Mouse (Mus musculus) liver, embryonic 13.5 days (tissue): ENCODE data around the gene Dock1. TPM values are rescaled to one million over a fixed set of nuclear protein-coding genes. Genes with fewer than 3 reads are reported as not detected.

Experiments used
- ATAC-seq: fragments of 200-750 bp; cut with Nextera tagmentation; 2 replicates; pipeline ENCODE4 v1.8.0; 2017; ENCODE audit warnings: low read depth, mild to moderate bottlenecking, moderate number of reproducible peaks, moderate library complexity
- DNase-seq: peaks from one replicate; pipeline ENCODE4 v3.0.0; 2022
- H3K27ac ChIP-seq: fragments of 300-500 bp; sonication (generic); 2 replicates; pipeline ENCODE4 v1.5.1; 2015; ENCODE audit warnings: moderate library complexity, mild to moderate bottlenecking, inconsistent platforms
- H3K27me3 ChIP-seq: fragments of 300-500 bp; sonication (generic); 2 replicates; pipeline ENCODE4 v1.6.1; 2015; ENCODE audit warnings: mild to moderate bottlenecking, inconsistent platforms
- H3K36me3 ChIP-seq: fragments of 300-500 bp; sonication (generic); 2 replicates; pipeline ENCODE4 v1.6.1; 2015; ENCODE audit warnings: mild to moderate bottlenecking, inconsistent platforms
- H3K4me1 ChIP-seq: fragments of 300-500 bp; sonication (generic); replicated peaks from 2 replicates; pipeline ENCODE4 v1.6.1; 2015; ENCODE audit warnings: inconsistent platforms
- H3K4me2 ChIP-seq: fragments of 300-500 bp; sonication (generic); 2 replicates; pipeline ENCODE4 v1.6.1; 2015; ENCODE audit warnings: inconsistent platforms, mild to moderate bottlenecking, moderate library complexity
- H3K4me3 ChIP-seq: fragments of 300-500 bp; sonication (generic); replicated peaks from 2 replicates; pipeline ENCODE4 v1.5.1; 2015; ENCODE audit warnings: mild to moderate bottlenecking, inconsistent platforms
- H3K9ac ChIP-seq: fragments of 300-500 bp; sonication (generic); 2 replicates; pipeline ENCODE4 v1.6.1; 2015; ENCODE audit warnings: mild to moderate bottlenecking, inconsistent platforms
- H3K9me3 ChIP-seq: fragments of 300-500 bp; sonication (generic); replicated peaks from 2 replicates; pipeline ENCODE4 v1.6.1; 2016; ENCODE audit warnings: inconsistent platforms
- WGBS: fragments of 180-500 bp; shearing (Covaris S2); methylation state at CpG from one replicate; pipeline ENCODE4 v1.1.7; 2015; ENCODE audit not compliant: insufficient replicate concordance; 5-methylcytosine and 5-hydroxymethylcytosine counted together
- polyA plus RNA-seq: library from polyadenylated mRNA; unstranded; fragments of >200 nt; fragmentation: Nextera tagmentation; extraction: Ambion mirVana; gene quantifications from 2 replicates; pipeline ENCODE4 v1.2.1, GENCODE M21; 2015

Gene Dock1
- polyA plus RNA-seq, 1 experiment from 2014 or later = 2.6 TPM

DNA sequence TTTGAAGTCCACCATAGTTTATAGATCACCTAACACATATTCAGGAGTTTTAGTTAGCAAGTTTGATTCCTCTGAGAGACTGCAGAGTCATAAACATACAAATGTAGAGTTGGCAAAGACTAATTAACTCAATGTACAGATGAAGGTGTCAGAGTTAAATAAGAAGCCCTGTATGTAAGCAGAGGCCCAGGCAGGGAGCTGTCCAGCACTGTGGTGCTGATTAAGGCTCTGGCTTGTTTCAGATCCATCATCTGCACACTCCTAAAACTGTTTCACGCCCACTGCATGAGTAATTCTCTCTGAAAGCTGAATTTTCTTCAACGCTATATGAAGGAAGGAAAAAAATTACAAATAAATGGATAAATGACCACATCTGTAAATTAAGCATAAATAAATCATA, 193.7 kb downstream of the Dock1 start:
- WGBS = 67% methylated on average over 2 of the region's 2 CpGs
- DNase-seq = peak; percentile 2
- H3K27me3 ChIP-seq = no peaks in the 10 kb centered on the region
- no peak for ATAC-seq
- H3K36me3 ChIP-seq = no peaks in the 10 kb centered on the region
- no peaks in the 10 kb centered on the region for H3K4me1 ChIP-seq
- H3K27ac ChIP-seq = no peak overlapping the region
- no peak overlapping the region for H3K4me2 ChIP-seq
- no peak overlapping the region for H3K4me3 ChIP-seq
- H3K9me3 ChIP-seq = no peaks in the 10 kb centered on the region
- H3K9ac ChIP-seq = no peak overlapping the region

DNA sequence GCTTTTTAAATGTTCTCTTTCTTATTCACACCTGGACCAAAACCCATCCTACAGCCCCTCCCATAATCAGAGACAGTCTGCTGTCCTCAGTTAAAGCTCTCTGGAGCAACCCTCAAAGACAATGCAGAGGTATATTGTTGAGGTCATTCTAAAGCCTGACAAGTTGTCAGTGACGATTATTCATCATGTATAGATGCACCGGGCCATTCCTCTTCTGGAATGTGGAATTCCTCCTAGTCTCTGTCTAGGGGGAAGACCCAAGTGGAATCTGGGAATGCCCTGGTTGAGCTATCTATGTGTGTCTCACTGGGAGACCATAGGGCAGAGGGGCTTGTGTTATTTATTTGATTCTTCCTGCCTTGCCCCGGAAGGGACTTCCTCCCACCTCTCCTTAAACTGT, 202.1 kb downstream of the Dock1 start:
- no peaks in the 10 kb centered on the region for H3K4me1 ChIP-seq
- no peak overlapping the region for H3K9ac ChIP-seq
- no peak overlapping the region for H3K27ac ChIP-seq
- H3K4me2 ChIP-seq = no peak overlapping the region
- H3K4me3 ChIP-seq = no peak overlapping the region
- no peaks in the 10 kb centered on the region for H3K9me3 ChIP-seq
- no peaks in the 10 kb centered on the region for H3K27me3 ChIP-seq
- 56% methylated on average over 3 of the region's 3 CpGs for WGBS
- H3K36me3 ChIP-seq = no peaks in the 10 kb centered on the region
- ATAC-seq (no peak), DNase-seq (no peak)

DNA sequence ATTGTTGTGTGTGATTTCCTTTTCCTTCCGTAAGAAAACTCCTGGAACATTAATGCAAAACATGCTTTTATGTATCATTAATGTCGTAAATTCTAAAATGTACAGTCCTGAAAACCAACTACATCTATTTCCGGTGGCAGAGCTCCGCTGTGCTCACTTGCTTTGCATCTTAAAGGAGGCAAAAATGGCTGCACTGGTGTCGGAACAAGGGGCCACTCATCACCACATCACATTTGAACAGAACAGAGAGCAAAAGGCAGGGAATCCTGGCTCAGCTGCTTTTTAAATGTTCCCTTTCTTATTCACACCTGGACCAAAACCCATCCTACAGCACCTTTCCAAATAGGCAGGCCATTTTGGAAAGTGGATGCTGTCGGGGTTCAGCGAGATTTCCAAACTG, 202.5 kb downstream of the Dock1 start:
- no peaks in the 10 kb centered on the region for H3K27me3 ChIP-seq
- ATAC-seq = no peak
- 67% methylated on average over 7 of the region's 7 CpGs for WGBS
- H3K4me3 ChIP-seq = no peak overlapping the region
- no peak for DNase-seq
- H3K4me1 ChIP-seq = no peaks in the 10 kb centered on the region
- H3K27ac ChIP-seq = no peak overlapping the region
- no peaks in the 10 kb centered on the region for H3K36me3 ChIP-seq
- H3K4me2 ChIP-seq = no peak overlapping the region
- H3K9ac ChIP-seq = no peak overlapping the region
- no peaks in the 10 kb centered on the region for H3K9me3 ChIP-seq

DNA sequence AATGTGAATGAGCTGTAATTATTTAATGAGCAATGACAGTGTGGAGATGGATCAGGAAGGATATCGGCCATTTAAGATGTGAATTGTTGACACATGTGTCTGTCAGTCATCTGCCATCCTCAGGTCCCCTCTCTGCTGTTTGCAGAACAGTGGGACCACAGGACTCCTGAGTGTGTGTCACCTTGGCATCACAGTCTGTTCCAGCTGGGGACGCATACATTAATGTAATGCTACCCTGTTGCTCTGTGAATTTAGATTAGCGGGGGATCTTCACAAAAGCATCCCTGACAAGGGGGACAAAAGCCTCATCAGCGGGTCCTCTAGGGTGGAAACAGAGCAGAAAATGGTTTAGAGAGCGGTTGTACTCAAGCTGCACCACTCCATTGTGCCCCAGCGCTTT, 208.5 kb downstream of the Dock1 start:
- Histone ChIP-seq H3K9ac (no peak overlapping the region), H3K27me3 (no peaks in the 10 kb centered on the region), H3K36me3 (no peaks in the 10 kb centered on the region), H3K4me1 (no peaks in the 10 kb centered on the region), H3K4me3 (no peak overlapping the region), H3K27ac (no peak overlapping the region), H3K9me3 (no peaks in the 10 kb centered on the region), H3K4me2 (no peak overlapping the region)
- WGBS = 74% methylated on average over 6 of the region's 6 CpGs
- no peak for DNase-seq
- no peak for ATAC-seq

DNA sequence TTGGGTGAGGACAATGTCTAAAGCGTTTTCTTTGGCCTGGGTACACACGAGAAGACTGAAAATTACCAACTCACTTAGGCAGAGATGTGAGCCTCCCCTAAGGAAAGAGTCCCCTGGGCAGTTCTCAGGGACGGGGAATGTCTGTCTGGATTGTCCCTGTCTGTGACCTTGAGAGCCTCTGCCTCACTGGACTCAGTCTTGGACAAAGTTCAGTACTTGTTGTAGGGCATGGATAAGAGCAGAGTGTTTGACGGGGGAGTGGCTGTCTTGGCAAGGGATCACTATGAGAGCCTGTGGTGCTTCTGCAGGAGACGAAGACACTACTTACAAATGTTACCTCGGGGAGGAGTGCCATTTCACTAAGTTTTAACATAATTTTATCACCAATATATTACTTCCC, 210.0 kb downstream of the Dock1 start:
- 60% methylated on average over 6 of the region's 6 CpGs for WGBS

DNA sequence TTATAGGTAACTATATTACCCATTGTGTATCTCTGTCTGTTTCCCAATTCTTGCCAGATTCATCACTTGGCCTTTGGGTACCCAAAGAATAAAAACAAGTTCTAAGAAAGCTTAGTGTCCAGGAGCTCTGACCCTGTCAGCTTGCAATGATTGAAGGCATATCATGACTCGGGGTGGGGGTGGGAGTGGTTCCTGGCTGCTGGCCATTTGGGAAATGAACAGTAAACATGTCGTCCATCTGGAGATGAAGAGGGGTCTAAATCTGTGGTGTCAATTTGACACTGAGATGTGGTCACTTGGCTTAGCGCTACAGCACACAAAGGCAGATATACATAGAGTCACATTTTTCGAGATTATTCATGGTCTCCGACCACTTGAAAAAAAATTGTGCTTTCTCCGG, 213.1 kb downstream of the Dock1 start:
- Histone ChIP-seq H3K4me3 (no peak overlapping the region), H3K27ac (no peak overlapping the region), H3K27me3 (no peaks in the 10 kb centered on the region), H3K9ac (no peak overlapping the region), H3K36me3 (no peaks in the 10 kb centered on the region), H3K9me3 (no peaks in the 10 kb centered on the region), H3K4me2 (no peak overlapping the region), H3K4me1 (no peaks in the 10 kb centered on the region)
- 65% methylated on average over 6 of the region's 6 CpGs for WGBS
- no peak for ATAC-seq
- DNase-seq = no peak

More for the DNA sequence above, 210.0 kb downstream of the Dock1 start:
- Histone ChIP-seq H3K27ac (no peak overlapping the region), H3K9me3 (no peaks in the 10 kb centered on the region), H3K4me1 (no peaks in the 10 kb centered on the region), H3K4me2 (no peak overlapping the region), H3K27me3 (no peaks in the 10 kb centered on the region), H3K4me3 (no peak overlapping the region), H3K36me3 (no peaks in the 10 kb centered on the region), H3K9ac (no peak overlapping the region)
- ATAC-seq (no peak), DNase-seq (no peak)

DNA sequence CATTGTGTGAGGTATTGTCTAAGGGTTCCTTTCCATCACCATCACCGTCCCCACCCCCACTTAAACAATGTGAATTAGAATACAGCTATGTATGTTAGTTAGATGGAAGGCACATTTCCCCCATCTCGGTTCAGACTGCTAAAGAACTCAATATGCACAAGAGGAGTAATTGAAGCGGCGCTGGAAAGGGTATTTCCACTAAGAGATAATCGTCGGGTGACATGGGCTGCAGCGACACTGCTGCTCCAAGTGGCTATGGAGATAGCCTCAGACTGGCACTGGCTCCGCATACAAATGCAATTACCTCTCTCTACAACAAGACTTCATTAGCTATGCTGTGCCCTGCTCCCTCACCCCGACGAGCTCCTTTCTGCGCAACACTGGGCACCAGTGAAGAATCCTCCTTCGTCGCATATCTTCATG, 222.0 kb downstream of the Dock1 start:
- DNase-seq (no peak), ATAC-seq (no peak)
- H3K4me2 ChIP-seq = no peak overlapping the region
- WGBS = 81% methylated on average over 13 of the region's 13 CpGs
- H3K27ac ChIP-seq = no peak overlapping the region
- H3K4me1 ChIP-seq = no peaks in the 10 kb centered on the region
- no peak overlapping the region for H3K4me3 ChIP-seq
- H3K27me3 ChIP-seq = no peaks in the 10 kb centered on the region
- no peaks in the 10 kb centered on the region for H3K9me3 ChIP-seq
- no peak overlapping the region for H3K9ac ChIP-seq
- H3K36me3 ChIP-seq = no peaks in the 10 kb centered on the region

DNA sequence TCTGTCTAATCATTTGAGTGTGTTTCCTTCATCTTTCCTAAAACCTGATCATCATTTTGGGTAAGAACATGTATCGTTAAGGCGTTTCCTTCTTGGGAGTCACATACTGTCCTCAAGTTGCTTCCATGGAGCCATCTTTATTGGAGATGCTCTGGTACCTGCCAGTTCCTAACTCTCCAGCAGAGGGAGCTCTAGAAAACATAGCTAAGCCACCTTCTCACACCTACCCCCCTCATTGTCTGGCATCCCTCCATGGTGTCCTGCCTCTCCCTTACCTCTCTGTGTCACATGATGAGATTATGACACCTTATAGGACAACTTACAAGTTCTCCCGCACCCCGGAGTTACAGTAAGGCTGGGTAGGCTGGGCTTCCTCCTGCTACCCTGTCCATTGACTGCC, 222.5 kb downstream of the Dock1 start:
- no peak overlapping the region for H3K4me3 ChIP-seq
- no peaks in the 10 kb centered on the region for H3K4me1 ChIP-seq
- H3K36me3 ChIP-seq = no peaks in the 10 kb centered on the region
- no peaks in the 10 kb centered on the region for H3K27me3 ChIP-seq
- H3K27ac ChIP-seq = no peak overlapping the region
- H3K9ac ChIP-seq = no peak overlapping the region
- 80% methylated on average over 4 of the region's 4 CpGs for WGBS
- no peak for ATAC-seq
- no peaks in the 10 kb centered on the region for H3K9me3 ChIP-seq
- no peak overlapping the region for H3K4me2 ChIP-seq
- no peak for DNase-seq

DNA sequence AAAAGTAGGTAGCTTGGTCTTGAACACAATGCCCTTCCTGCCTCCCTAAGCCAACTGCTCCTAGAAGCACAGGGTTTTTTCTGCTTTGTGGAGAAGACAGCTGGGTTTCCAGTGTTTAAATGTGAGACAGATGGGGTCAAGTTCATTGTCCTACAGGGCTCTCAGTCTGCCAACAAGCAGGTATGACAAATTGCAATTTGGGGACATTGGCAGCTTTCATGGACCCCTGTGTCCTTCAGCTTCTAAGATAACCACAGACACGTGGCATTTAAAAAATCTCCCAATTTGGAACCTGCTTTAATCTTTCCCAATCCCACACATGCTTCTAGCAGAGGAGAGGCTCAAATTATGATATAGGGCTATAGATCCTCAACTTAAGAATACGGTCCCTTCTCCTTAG, 224.2 kb downstream of the Dock1 start:
- no peaks in the 10 kb centered on the region for H3K36me3 ChIP-seq
- ATAC-seq (no peak), DNase-seq (no peak)
- no peak overlapping the region for H3K27ac ChIP-seq
- no peak overlapping the region for H3K4me3 ChIP-seq
- no peak overlapping the region for H3K9ac ChIP-seq
- no peaks in the 10 kb centered on the region for H3K27me3 ChIP-seq
- H3K9me3 ChIP-seq = no peaks in the 10 kb centered on the region
- H3K4me1 ChIP-seq = no peaks in the 10 kb centered on the region
- WGBS = 50% methylated on average over 2 of the region's 2 CpGs
- H3K4me2 ChIP-seq = no peak overlapping the region

DNA sequence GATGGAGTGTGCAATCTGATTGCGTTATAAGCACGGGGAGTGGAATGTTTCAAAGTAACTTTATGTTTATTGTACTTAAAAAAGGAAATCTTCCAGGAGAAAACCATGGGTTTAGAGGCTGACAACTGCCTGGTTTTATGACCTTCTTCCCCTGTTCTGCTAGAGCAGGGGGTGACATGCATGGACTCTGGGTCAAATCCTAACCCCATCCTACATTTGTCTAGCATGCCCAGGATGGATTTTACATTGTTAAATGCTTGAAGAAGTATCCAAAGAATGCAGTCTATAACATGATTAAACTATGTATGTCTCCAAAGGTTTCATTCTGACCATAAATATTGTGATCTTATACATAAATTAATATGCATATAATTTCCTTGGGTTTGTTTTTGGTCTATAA, 229.0 kb downstream of the Dock1 start:
- Histone ChIP-seq H3K4me2 (no peak overlapping the region), H3K27ac (no peak overlapping the region), H3K4me3 (no peak overlapping the region), H3K36me3 (no peaks in the 10 kb centered on the region), H3K4me1 (no peaks in the 10 kb centered on the region), H3K9ac (no peak overlapping the region), H3K9me3 (no peaks in the 10 kb centered on the region), H3K27me3 (no peaks in the 10 kb centered on the region)
- 71% methylated on average over 2 of the region's 2 CpGs for WGBS
- no peak for DNase-seq
- no peak for ATAC-seq

DNA sequence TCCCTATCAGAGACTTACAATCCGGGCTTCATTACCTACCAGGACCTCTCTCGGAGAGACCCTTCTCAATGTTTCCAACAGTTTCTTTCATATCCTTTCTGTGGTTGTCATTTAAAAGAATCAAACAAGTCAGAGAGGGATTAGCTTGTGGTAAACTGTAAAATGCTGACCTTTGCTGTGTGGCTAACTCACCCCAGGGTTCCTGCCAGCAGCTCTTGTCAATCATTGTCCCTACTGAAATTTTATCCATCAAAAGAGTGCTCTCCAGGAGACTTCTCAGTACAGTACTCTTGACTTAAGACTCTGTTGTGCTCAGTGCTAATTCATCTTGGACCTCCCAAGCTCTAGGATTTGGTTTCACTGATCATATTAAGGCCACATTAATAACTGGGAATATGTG, 231.5 kb downstream of the Dock1 start:
- Histone ChIP-seq H3K27ac (no peak overlapping the region), H3K36me3 (no peaks in the 10 kb centered on the region), H3K9me3 (no peaks in the 10 kb centered on the region), H3K4me1 (no peaks in the 10 kb centered on the region), H3K4me3 (no peak overlapping the region), H3K4me2 (no peak overlapping the region), H3K27me3 (no peaks in the 10 kb centered on the region), H3K9ac (no peak overlapping the region)
- DNase-seq (no peak), ATAC-seq (no peak)
- WGBS = 64% methylated on average over 2 of the region's 2 CpGs

DNA sequence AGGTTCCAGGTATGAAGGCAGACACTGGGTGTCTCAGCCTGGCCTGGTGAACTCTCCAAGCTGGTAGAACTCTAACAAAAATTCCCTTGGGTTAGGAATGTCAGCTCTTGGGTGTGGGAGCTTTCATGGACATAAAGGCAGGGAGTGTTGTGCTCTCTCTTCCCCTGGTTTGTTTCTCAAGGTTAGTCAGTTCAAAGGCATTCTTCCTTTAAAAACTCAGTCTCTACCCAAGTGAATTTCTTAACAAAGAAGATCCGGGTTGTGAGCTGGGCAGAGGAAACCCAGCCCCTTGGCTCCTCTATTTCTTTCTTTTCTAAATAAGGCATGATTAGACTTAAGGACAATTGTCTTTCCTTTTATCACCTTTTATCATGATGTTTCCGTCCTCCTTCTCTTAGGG, 261.4 kb downstream of the Dock1 start:
- H3K36me3 ChIP-seq = no peaks in the 10 kb centered on the region
- H3K4me1 ChIP-seq = no peaks in the 10 kb centered on the region
- peaks cover 16% of the 10 kb centered on the region for H3K27me3 ChIP-seq
- H3K27ac ChIP-seq = no peak overlapping the region
- H3K4me3 ChIP-seq = no peak overlapping the region
- no peak overlapping the region for H3K4me2 ChIP-seq
- WGBS = 54% methylated on average over 2 of the region's 2 CpGs
- no peak for DNase-seq
- H3K9me3 ChIP-seq = no peaks in the 10 kb centered on the region
- H3K9ac ChIP-seq = no peak overlapping the region
- ATAC-seq = no peak
